Mouse (Mus musculus): ENCODE data around the gene Gm8122. TPM values are rescaled to one million over a fixed set of nuclear protein-coding genes. Genes with fewer than 3 reads are reported as not detected.
"Not testable (repeated sequence)": the region's sequence is repeated elsewhere in the genome, so short reads cannot be mapped to it uniquely, and the experiment has no call there.

The Gm8122 gene
- not detected for total RNA-seq (2021)
- long read RNA-seq, result 0 reads

- not testable (repeated sequence) for DNase-seq (ENCODE audit: low spot score in 2 of 2)
These were observed at the start of gene Gm8122 for GRCm38 (mm10) chr14:43235204-43235603. Gene Gm8122, minus strand, starts transcription at chr14:43235304.

GRCm38 (mm10) chr14:43278681-43279080 lies 43.6 kb upstream of the Gm8122 start:
- peak in 1 of 2 experiments; percentile 22 for DNase-seq (ENCODE audit: low spot score in 2 of 2)

GRCm38 (mm10) chr14:43278146-43278545 lies 43.0 kb upstream of the Gm8122 start:
- peak in 1 of 2 experiments; percentile 17 for DNase-seq (ENCODE audit: low spot score in 2 of 2)

- DNase-seq (ENCODE audit: low spot score in 2 of 2), result not testable (repeated sequence)
These were observed 42.4 kb upstream of the Gm8122 start for GRCm38 (mm10) chr14:43277468-43277867.

GRCm38 (mm10) chr14:43275752-43276151 lies 40.6 kb upstream of the Gm8122 start:
- not testable (repeated sequence) for DNase-seq (ENCODE audit: low spot score in 2 of 2)

- DNase-seq (ENCODE audit: low spot score in 2 of 2), result peak in 1 of 2 experiments; percentile 36
These were observed 39.9 kb upstream of the Gm8122 start, which contains the start of gene Gm9732 for GRCm38 (mm10) chr14:43274986-43275511. Gene Gm9732, plus strand, starts transcription at chr14:43275036.

- DNase-seq (ENCODE audit: low spot score in 2 of 2), result peak in 1 of 2 experiments; percentile 16
These were observed 38.1 kb upstream of the Gm8122 start for GRCm38 (mm10) chr14:43273161-43273560.

GRCm38 (mm10) chr14:43269211-43269610 lies 34.1 kb upstream of the Gm8122 start:
- DNase-seq (ENCODE audit: low spot score in 2 of 2), result not testable (repeated sequence)

GRCm38 (mm10) chr14:43268521-43269084 lies 33.5 kb upstream of the Gm8122 start:
- DNase-seq (ENCODE audit: low spot score in 2 of 2), result peak in 1 of 2 experiments; percentile 14

GRCm38 (mm10) chr14:43263421-43263820 lies 28.3 kb upstream of the Gm8122 start:
- DNase-seq (ENCODE audit: low spot score in 2 of 2), result not testable (repeated sequence)

- DNase-seq (ENCODE audit: low spot score in 2 of 2), result not testable (repeated sequence)
These were observed 23.2 kb upstream of the Gm8122 start, which contains the start of gene Gm8126 for GRCm38 (mm10) chr14:43258349-43258748. Gene Gm8126, plus strand, starts transcription at chr14:43258649.

- DNase-seq (ENCODE audit: low spot score in 2 of 2), result not testable (repeated sequence)
These were observed 21.4 kb upstream of the Gm8122 start for GRCm38 (mm10) chr14:43256511-43256910.

GRCm38 (mm10) chr14:43250549-43251253 lies 15.6 kb upstream of the Gm8122 start:
- not testable (repeated sequence) for DNase-seq (ENCODE audit: low spot score in 2 of 2)

- peak in 1 of 2 experiments; percentile 21 for DNase-seq (ENCODE audit: low spot score in 2 of 2)
These were observed 14.6 kb upstream of the Gm8122 start for GRCm38 (mm10) chr14:43249611-43250170.

- DNase-seq (ENCODE audit: low spot score in 2 of 2), result peak in 1 of 2 experiments; percentile 17
These were observed 2.7 kb upstream of the Gm8122 start for GRCm38 (mm10) chr14:43237769-43238168.

Other genes with a start within 250 kb of the Gm8122 start
- gene Gm8082, start 241.7 kb downstream of the Gm8122 start, total RNA-seq (2021), result not detected
- under 1 TPM in 1 of 2 experiments, not detected in 1; 0.91 TPM for gene Gm10376, start 219.7 kb downstream of the Gm8122 start, total RNA-seq (2021)
- not detected for gene Gm8094, start 158.7 kb downstream of the Gm8122 start, total RNA-seq (2021)
- under 1 TPM; 0.25 TPM for gene Gm8104, start 134.7 kb downstream of the Gm8122 start, total RNA-seq (2021)
- gene Gm7233, start 55.4 kb downstream of the Gm8122 start, total RNA-seq (2021), result under 1 TPM in 1 of 2 experiments, not detected in 1; 0.33 TPM
- gene Gm8126, start 23.3 kb upstream of the Gm8122 start, total RNA-seq (2021), result under 1 TPM in 1 of 2 experiments, not detected in 1; 0.23 TPM
- not detected for gene Gm9732, start 39.7 kb upstream of the Gm8122 start, total RNA-seq (2021)
- gene Gm8127, start 58.5 kb upstream of the Gm8122 start, total RNA-seq (2021), result not detected
- gene 1700001F09Rik, start 112.5 kb upstream of the Gm8122 start, total RNA-seq (2021), result not detected
- gene Gm8138, start 181.0 kb upstream of the Gm8122 start, total RNA-seq (2021), result not detected

Data from layer of hippocampus, postnatal 10 days (tissue).